Mouse (Mus musculus): ENCODE results near the gene Zbtb9. TPM values are rescaled to one million over a fixed set of nuclear protein-coding genes. Genes with fewer than 3 reads are reported as not detected.
A peak's percentile ranks its signal among the peaks of the same experiment; 100 is the strongest.

The Zbtb9 gene
- total and polyA plus RNA-seq, 2 experiments from 2014 or later: 6.6 to 21.4 TPM

DNA sequence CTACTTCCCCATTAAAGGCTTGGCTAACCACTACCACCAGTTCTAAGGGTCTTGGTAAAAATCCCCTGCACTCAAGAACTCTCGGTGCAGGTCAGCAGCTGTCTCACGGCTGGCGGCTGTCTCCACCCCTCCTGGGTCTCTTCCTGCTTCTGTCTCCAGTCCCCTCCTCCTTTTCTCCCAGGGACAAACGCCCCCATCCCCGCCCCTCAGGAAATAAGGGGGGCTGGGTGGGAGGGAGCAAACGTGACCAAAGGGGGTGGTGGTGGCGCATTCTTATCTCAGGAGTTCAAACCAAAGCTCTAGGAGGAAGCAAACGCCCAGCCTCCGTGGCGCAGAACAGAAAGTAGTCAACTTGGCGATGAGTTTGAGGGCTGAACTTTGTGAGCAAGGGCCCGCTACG is 83.2 kb downstream of the Zbtb9 start:
- H3K4me3 ChIP-seq (ENCODE audit: low read length): peak overlapping the region; percentile 45; the same call in 1 of the 2 replicates
- peak; percentile 29 for DNase-seq (ENCODE audit: low spot score)
- 0 out of 2 replicates have a peak overlapping the region, but pooled peaks have one; percentile 7 for H3K27ac ChIP-seq
- no peaks in the 10 kb centered on the region for H3K9me3 ChIP-seq (ENCODE audit: low read length)
- ATAC-seq: no peak
- TF ChIP-seq CTCF (IDR thresholded peaks at IDR 0.05; ENCODE audit: low read depth): no peak
- 0 out of 2 replicates have a peak, but pooled peaks cover 4% of the 10 kb centered on the region for H3K4me1 ChIP-seq (ENCODE audit: insufficient read depth, low read length)
- peak overlapping the region; percentile 69 for H3K4me2 ChIP-seq (ENCODE audit: low read depth, low read length)
- H3K36me3 ChIP-seq (ENCODE audit: insufficient read depth, low read length): no peaks in the 10 kb centered on the region
- under 1% methylated on average over 13 of the region's 13 CpGs for WGBS
- no peak overlapping the region for H3K9ac ChIP-seq (replicated peaks; ENCODE audit: low read length)
- peaks cover 32% of the 10 kb centered on the region for H3K27me3 ChIP-seq (ENCODE audit: insufficient read depth, low read length)

DNA sequence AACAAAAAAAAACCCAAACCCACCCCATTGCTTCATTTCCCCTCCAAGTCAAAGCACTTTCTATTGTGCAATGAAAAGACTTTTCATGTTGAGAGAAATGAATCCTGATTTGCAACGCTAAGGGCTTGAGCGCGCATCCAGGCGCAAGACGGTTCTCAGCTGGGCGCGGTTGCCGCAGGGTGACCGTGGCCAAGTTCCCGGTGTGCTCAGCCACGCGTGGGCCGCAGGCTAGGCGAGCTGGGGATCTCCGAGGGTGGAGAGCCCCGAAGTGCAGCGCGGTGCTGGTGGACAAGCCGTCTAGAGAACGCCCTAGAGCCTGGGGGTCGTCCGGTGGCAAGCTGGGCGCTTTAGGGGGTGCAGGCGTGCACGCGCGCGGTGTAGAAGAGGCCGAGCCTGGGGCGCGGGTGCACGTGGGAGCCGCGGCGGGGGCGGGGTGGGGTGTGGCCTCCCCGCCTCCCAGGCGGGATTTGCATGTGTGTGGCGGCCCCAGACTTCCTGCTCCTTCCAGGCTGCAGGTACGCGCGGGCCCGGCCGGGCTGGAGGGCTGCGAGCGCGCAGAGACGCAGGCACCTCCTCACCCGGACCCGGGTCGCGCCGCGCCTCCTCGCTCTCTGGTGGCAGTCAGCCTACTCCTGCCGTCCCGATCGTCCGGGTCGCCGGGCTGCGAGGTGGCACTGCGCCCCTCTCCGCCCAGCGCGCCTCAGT is 84.0 kb downstream of the Zbtb9 start, which contains the start of gene Itpr3:
Gene Itpr3, plus strand, starts transcription at position 493 of the 705 bp plus-strand sequence.
- peak within 1 kb of the TSS; percentile 69 for H3K4me2 ChIP-seq (ENCODE audit: low read depth, low read length)
- 0 out of 2 replicates have a peak, but pooled peaks cover 4% of the 10 kb centered on the region for H3K4me1 ChIP-seq (ENCODE audit: insufficient read depth, low read length)
- peak within 1 kb of the TSS; percentile 7; the same call in 1 of the 2 replicates for H3K27ac ChIP-seq
- under 1% methylated on average over 64 of the region's 66 CpGs for WGBS
- peak within 1 kb of the TSS; percentile 45 for H3K4me3 ChIP-seq (ENCODE audit: low read length)
- DNase-seq (ENCODE audit: low spot score): peak; percentile 23
- H3K27me3 ChIP-seq (ENCODE audit: insufficient read depth, low read length): peaks cover 32% of the 10 kb centered on the region
- H3K9me3 ChIP-seq (ENCODE audit: low read length): no peaks in the 10 kb centered on the region
- 0 out of 2 replicates have a peak, but pooled peaks have one; percentile 35 for ATAC-seq
- no peaks in the 10 kb centered on the region for H3K36me3 ChIP-seq (ENCODE audit: insufficient read depth, low read length)
- TF ChIP-seq CTCF (IDR thresholded peaks at IDR 0.05; ENCODE audit: low read depth): no peak
- H3K9ac ChIP-seq (replicated peaks; ENCODE audit: low read length): peak within 1 kb of the TSS; percentile 38; the same call in 1 of the 2 replicates

DNA sequence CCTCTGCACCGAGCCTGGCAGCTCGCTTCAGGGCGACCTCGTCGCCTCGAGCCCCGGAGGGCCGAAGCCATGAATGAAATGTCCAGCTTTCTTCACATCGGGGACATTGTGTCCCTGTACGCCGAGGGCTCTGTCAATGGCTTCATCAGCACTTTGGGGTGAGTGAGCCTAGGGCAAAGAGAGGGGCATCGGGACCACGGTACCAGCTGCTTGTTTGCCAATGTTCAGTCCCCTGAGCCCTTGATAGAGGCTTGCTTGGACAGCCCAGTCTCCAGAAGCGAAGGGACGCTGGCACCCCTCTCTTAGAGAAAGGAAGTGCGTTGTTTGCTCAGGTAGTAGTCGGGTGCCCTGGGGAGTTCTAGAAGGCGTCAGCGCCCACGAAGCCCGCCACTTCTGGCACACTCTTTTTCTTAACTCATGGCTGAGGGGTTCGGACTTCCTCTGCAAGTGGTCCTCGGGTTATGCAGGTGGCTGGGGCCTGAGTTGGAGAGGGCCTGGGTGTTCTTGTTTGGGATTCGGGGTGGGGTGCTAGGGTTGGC is 84.6 kb downstream of the Zbtb9 start:
- TF ChIP-seq CTCF (IDR thresholded peaks at IDR 0.05; ENCODE audit: low read depth): no peak
- peak overlapping the region; percentile 69 for H3K4me2 ChIP-seq (ENCODE audit: low read depth, low read length)
- H3K4me1 ChIP-seq (ENCODE audit: insufficient read depth, low read length): 0 out of 2 replicates have a peak, but pooled peaks cover 4% of the 10 kb centered on the region
- DNase-seq (ENCODE audit: low spot score) (peak; percentile 8), ATAC-seq (0 out of 2 replicates have a peak, but pooled peaks have one; percentile 10)
- H3K9ac ChIP-seq (replicated peaks; ENCODE audit: low read length): peak overlapping the region; percentile 38; the same call in 1 of the 2 replicates
- H3K9me3 ChIP-seq (ENCODE audit: low read length): no peaks in the 10 kb centered on the region
- H3K27ac ChIP-seq: no peak overlapping the region; the same call in 1 of the 2 replicates
- H3K27me3 ChIP-seq (ENCODE audit: insufficient read depth, low read length): peaks cover 32% of the 10 kb centered on the region
- H3K4me3 ChIP-seq (ENCODE audit: low read length): peak overlapping the region; percentile 45
- WGBS: 2% methylated on average over 24 of the region's 24 CpGs
- no peaks in the 10 kb centered on the region for H3K36me3 ChIP-seq (ENCODE audit: insufficient read depth, low read length)

Small RNA genes lying within 50 kb of the gene (microRNA-seq; reads per million reads assigned to microRNA genes)
- gene Mir3083 (2.1 reads per million in 2 experiments), gene Mir6968 (1.1 to 1.4 reads per million in 2 experiments)

Other genes starting within 250 kb of the Zbtb9 start
- 38.6 and 42.1 TPM in 2 replicates for gene Bnip1, start 192.1 kb upstream of the Zbtb9 start, total RNA-seq (2014; rRNA removed)
- gene Bnip1, start 192.1 kb upstream of the Zbtb9 start, polyA plus RNA-seq (2015; fragmentation: Nextera tagmentation; extraction: Ambion mirVana): 45.2 and 48.1 TPM in 2 replicates
- not detected in 2 replicates for gene Nkx2-5, start 128.2 kb upstream of the Zbtb9 start, total RNA-seq (2014; rRNA removed)
- gene Nkx2-5, start 128.2 kb upstream of the Zbtb9 start, polyA plus RNA-seq (2015; fragmentation: Nextera tagmentation; extraction: Ambion mirVana): not detected in 2 replicates
- gene Kifc5b, start 56.1 kb upstream of the Zbtb9 start, total RNA-seq (2014; rRNA removed): 1.6 and 4.7 TPM in 2 replicates
- 3.2 TPM in 2 replicates for gene Kifc5b, start 56.1 kb upstream of the Zbtb9 start, polyA plus RNA-seq (2015; fragmentation: Nextera tagmentation; extraction: Ambion mirVana)
- gene Phf1, start 40.1 kb upstream of the Zbtb9 start, total RNA-seq (2014; rRNA removed): 45.7 and 49.5 TPM in 2 replicates
- gene Phf1, start 40.1 kb upstream of the Zbtb9 start, polyA plus RNA-seq (2015; fragmentation: Nextera tagmentation; extraction: Ambion mirVana): 30.0 and 30.8 TPM in 2 replicates
- gene Cuta, start 33.6 kb upstream of the Zbtb9 start, total RNA-seq (2014; rRNA removed): 59.0 and 63.8 TPM in 2 replicates
- gene Cuta, start 33.6 kb upstream of the Zbtb9 start, polyA plus RNA-seq (2015; fragmentation: Nextera tagmentation; extraction: Ambion mirVana): 149 and 152 TPM in 2 replicates
- 53.4 and 74.2 TPM in 2 replicates for gene Syngap1, start 31.9 kb upstream of the Zbtb9 start, total RNA-seq (2014; rRNA removed)
- gene Syngap1, start 31.9 kb upstream of the Zbtb9 start, polyA plus RNA-seq (2015; fragmentation: Nextera tagmentation; extraction: Ambion mirVana): 4.4 and 5.3 TPM in 2 replicates
- gene Bak1, start 55.8 kb downstream of the Zbtb9 start, total RNA-seq (2014; rRNA removed): 62.9 and 70.8 TPM in 2 replicates
- gene Bak1, start 55.8 kb downstream of the Zbtb9 start, polyA plus RNA-seq (2015; fragmentation: Nextera tagmentation; extraction: Ambion mirVana): 4.0 and 4.2 TPM in 2 replicates
- 2.3 and 4.0 TPM in 2 replicates for gene Itpr3, start 84.1 kb downstream of the Zbtb9 start, total RNA-seq (2014; rRNA removed)
- gene Itpr3, start 84.1 kb downstream of the Zbtb9 start, polyA plus RNA-seq (2015; fragmentation: Nextera tagmentation; extraction: Ambion mirVana): 0.58 TPM in 2 replicates
- 230 and 283 TPM in 2 replicates for gene Uqcc2, start 160.7 kb downstream of the Zbtb9 start, total RNA-seq (2014; rRNA removed)
- 427 and 445 TPM in 2 replicates for gene Uqcc2, start 160.7 kb downstream of the Zbtb9 start, polyA plus RNA-seq (2015; fragmentation: Nextera tagmentation; extraction: Ambion mirVana)
- 0.47 TPM in 1 of 2 replicates, not detected in the other for gene Ip6k3, start 194.6 kb downstream of the Zbtb9 start, total RNA-seq (2014; rRNA removed)
- 0.31 and 0.37 TPM in 2 replicates for gene Ip6k3, start 194.6 kb downstream of the Zbtb9 start, polyA plus RNA-seq (2015; fragmentation: Nextera tagmentation; extraction: Ambion mirVana)
- 100 and 112 TPM in 2 replicates for gene Lemd2, start 231.3 kb downstream of the Zbtb9 start, total RNA-seq (2014; rRNA removed)
- gene Lemd2, start 231.3 kb downstream of the Zbtb9 start, polyA plus RNA-seq (2015; fragmentation: Nextera tagmentation; extraction: Ambion mirVana): 17.5 and 18.4 TPM in 2 replicates